10 mouse cellular contexts compared by ENCODE assay signal in genomic region chr1:34583821-34584263, GRCm38 (mm10). TPM values are rescaled to one million over a fixed set of nuclear protein-coding genes. Genes with fewer than 3 reads are reported as not detected.
DNase-seq lines count a peak whose midpoint lies in the region; ATAC-seq and TF ChIP-seq lines count a peak whose summit lies in the region.
"Had no signal": no experiment of that assay in that cellular context is flagged by ENCODE, and none has a peak within 500 bp of the region (broad histone marks: within the 10 kb centered on the region; RNA-seq: fewer than 3 reads in every experiment).

No protein-coding gene starts in this region.

- no peak for ATAC-seq in intestine, postnatal 0 days
- no peak for ATAC-seq in intestine, embryonic 15.5 days
- ATAC-seq in lung, postnatal 0 days: no peak
- ATAC-seq in erythroid progenitor cell, adult 5-6 weeks (replicated peaks; ENCODE audit: low FRiP score, poor library complexity, severe bottlenecking): no peak

- WGBS in intestine, postnatal 0 days: 33% methylated on average over 4 of the region's 4 CpGs
- WGBS in intestine, embryonic 15.5 days: 26% methylated on average over 4 of the region's 4 CpGs
- 22% methylated on average over 4 of the region's 4 CpGs for whole genome bisulfite sequencing in lung, postnatal 0 days

- TF ChIP-seq CTCF in intestine, postnatal 0 days (IDR thresholded peaks at IDR 0.05; ENCODE audit: low read depth): peak; percentile 25
- TF ChIP-seq CTCF in lung, postnatal 0 days (IDR thresholded peaks at IDR 0.05): no peak; the same call in 1 of the 2 replicates

- H3K9me3 ChIP-seq in intestine, postnatal 0 days (ENCODE audit: control insufficient read depth): no peaks in the 10 kb centered on the region
- H3K9me3 ChIP-seq in intestine, embryonic 15.5 days: no peaks in the 10 kb centered on the region
- H3K9me3 ChIP-seq in lung, postnatal 0 days (ENCODE audit: low read length): no peaks in the 10 kb centered on the region
- H3K9me3 ChIP-seq: heart, embryonic 15.5 days had no signal

- H3K27ac ChIP-seq in intestine, postnatal 0 days (ENCODE audit: low read depth, low read length): no peak overlapping the region
- no peak overlapping the region for H3K27ac ChIP-seq in intestine, embryonic 15.5 days
- no peak overlapping the region for H3K27ac ChIP-seq in lung, postnatal 0 days (ENCODE audit: low read length)
- H3K27ac ChIP-seq: heart, embryonic 15.5 days had no signal

- H3K4me2 ChIP-seq in intestine, postnatal 0 days (replicated peaks; ENCODE audit: low read depth): no peak overlapping the region
- no peak overlapping the region for H3K4me2 ChIP-seq in intestine, embryonic 15.5 days (replicated peaks)
- no peak overlapping the region for H3K4me2 ChIP-seq in lung, postnatal 0 days (replicated peaks; ENCODE audit: low read depth, low read length)
- H3K4me2 ChIP-seq: heart, embryonic 15.5 days had no signal

- no peak for TF ChIP-seq EP300 in lung, postnatal 0 days (IDR thresholded peaks at IDR 0.05)

- H3K27me3 ChIP-seq in intestine, postnatal 0 days (replicated peaks; ENCODE audit: control insufficient read depth, insufficient read depth, low read length): peaks cover 11% of the 10 kb centered on the region
- H3K27me3 ChIP-seq in intestine, embryonic 15.5 days (replicated peaks): peaks cover 15% of the 10 kb centered on the region
- H3K27me3 ChIP-seq in lung, postnatal 0 days (replicated peaks; ENCODE audit: insufficient read depth, low read length): peaks cover 11% of the 10 kb centered on the region; the same call in 1 of the 2 replicates

- no peak overlapping the region for H3K4me3 ChIP-seq in intestine, postnatal 0 days (ENCODE audit: low read depth, low read length)
- H3K4me3 ChIP-seq in intestine, embryonic 15.5 days (replicated peaks): no peak overlapping the region
- no peak overlapping the region for H3K4me3 ChIP-seq in lung, postnatal 0 days (ENCODE audit: low read depth, low read length)
- H3K4me3 ChIP-seq: heart, embryonic 15.5 days; myocyte had no signal

- H3K36me3 ChIP-seq in intestine, postnatal 0 days (ENCODE audit: control insufficient read depth, insufficient read depth): no peaks in the 10 kb centered on the region
- H3K36me3 ChIP-seq in intestine, embryonic 15.5 days: no peaks in the 10 kb centered on the region
- no peaks in the 10 kb centered on the region for H3K36me3 ChIP-seq in lung, postnatal 0 days (ENCODE audit: insufficient read depth, low read length)
- H3K36me3 ChIP-seq: heart, embryonic 15.5 days had no signal

- no peaks in the 10 kb centered on the region for H3K4me1 ChIP-seq in intestine, postnatal 0 days (replicated peaks; ENCODE audit: control insufficient read depth, insufficient read depth, low read length)
- H3K4me1 ChIP-seq in intestine, embryonic 15.5 days (replicated peaks): peaks cover 5% of the 10 kb centered on the region; the same call in 1 of the 2 replicates
- no peaks in the 10 kb centered on the region for H3K4me1 ChIP-seq in lung, postnatal 0 days (ENCODE audit: insufficient read depth, low read depth, low read length)

- peak; percentile 97 for DNase-seq in cerebellum, adult 8-10 months
- peak; percentile 37 for DNase-seq in layer of hippocampus, adult 9-10 months (ENCODE audit: low spot score)
- DNase-seq in right cerebral cortex, adult 18-20 months: peak; percentile 64
- no peak for DNase-seq in lung, postnatal 0 days (ENCODE audit: low spot score)
- no peak for DNase-seq in spleen, postnatal 4 days (ENCODE audit: low spot score in 2 of 2)

- H3K9ac ChIP-seq in intestine, postnatal 0 days (ENCODE audit: low read depth, low read length): no peak overlapping the region
- H3K9ac ChIP-seq in intestine, embryonic 15.5 days: no peak overlapping the region
- no peak overlapping the region for H3K9ac ChIP-seq in lung, postnatal 0 days (replicated peaks; ENCODE audit: low read depth)
- H3K9ac ChIP-seq: heart, embryonic 15.5 days had no signal

RNA-seq across cellular contexts. Expression of gene Amer3, which starts 4.4 kb away (rescaled TPM):
- polyA plus RNA-seq in intestine, postnatal 0 days (2015; fragmentation: Nextera tagmentation; extraction: Ambion mirVana): 0.18 and 0.31 TPM in 2 replicates
- 0.68 and 0.92 TPM in 2 replicates for polyA plus RNA-seq in intestine, embryonic 15.5 days (2015; fragmentation: Nextera tagmentation; extraction: Ambion mirVana)
- not detected in 2 replicates for polyA plus RNA-seq in lung, postnatal 0 days (2015; fragmentation: Nextera tagmentation; extraction: Ambion mirVana)
- not detected in 2 replicates for total RNA-seq in erythroid progenitor cell, adult 5-6 weeks (2015; ENCODE audit: low replicate concordance)
- not detected in 2 replicates for total RNA-seq in erythroid progenitor cell, adult 5-6 weeks (2017; ENCODE audit: low replicate concordance)
- polyA plus RNA-seq: myocyte had no signal

RNA-seq across cellular contexts. Expression of gene Prss40, which starts 23.1 kb away (rescaled TPM):
- not detected in 2 replicates for polyA plus RNA-seq in intestine, postnatal 0 days (2015; fragmentation: Nextera tagmentation; extraction: Ambion mirVana)
- polyA plus RNA-seq in intestine, embryonic 15.5 days (2015; fragmentation: Nextera tagmentation; extraction: Ambion mirVana): not detected in 2 replicates
- polyA plus RNA-seq in lung, postnatal 0 days (2015; fragmentation: Nextera tagmentation; extraction: Ambion mirVana): not detected in 2 replicates
- total RNA-seq in erythroid progenitor cell, adult 5-6 weeks (2015; ENCODE audit: low replicate concordance): not detected in 2 replicates
- total RNA-seq in erythroid progenitor cell, adult 5-6 weeks (2017; ENCODE audit: low replicate concordance): not detected in 2 replicates
- polyA plus RNA-seq: heart, embryonic 15.5 days; myocyte had no signal

RNA-seq across cellular contexts. Expression of gene Cfc1, which starts 48.4 kb away (rescaled TPM):
- polyA plus RNA-seq in intestine, postnatal 0 days (2015; fragmentation: Nextera tagmentation; extraction: Ambion mirVana): not detected in 2 replicates
- not detected in 2 replicates for polyA plus RNA-seq in intestine, embryonic 15.5 days (2015; fragmentation: Nextera tagmentation; extraction: Ambion mirVana)
- not detected in 2 replicates for polyA plus RNA-seq in lung, postnatal 0 days (2015; fragmentation: Nextera tagmentation; extraction: Ambion mirVana)
- total RNA-seq in erythroid progenitor cell, adult 5-6 weeks (2015; ENCODE audit: low replicate concordance): not detected in 2 replicates
- total RNA-seq in erythroid progenitor cell, adult 5-6 weeks (2017; ENCODE audit: low replicate concordance): not detected in 2 replicates
- polyA plus RNA-seq: heart, embryonic 15.5 days; myocyte had no signal

Comparison
In these comparisons a context has a peak if more than half of its experiments do, and no peak if none do; other contexts are left out.
1. DNase-seq: peak in cerebellum, adult 8-10 months (single experiment), layer of hippocampus, adult 9-10 months (single experiment) and right cerebral cortex, adult 18-20 months (single experiment); none in lung, postnatal 0 days (single experiment) and spleen, postnatal 4 days (0 of 2).